Mouse (Mus musculus): Measurements from ENCODE around the gene Anapc16. TPM values are rescaled to one million over a fixed set of nuclear protein-coding genes. Genes with fewer than 3 reads are reported as not detected.
A peak's percentile ranks its signal among the peaks of the same experiment; 100 is the strongest.
"Not testable (repeated sequence)": the region's sequence is repeated elsewhere in the genome, so short reads cannot be mapped to it uniquely, and the experiment has no call there.

Anapc16 gene
- polyA plus RNA-seq, 1 experiment = 33.2 TPM

GRCm38 (mm10) chr10:60003847-60004246 lies 912 bp upstream of the Anapc16 start:
- peak overlapping the region; percentile 71 for H3K4me3 ChIP-seq (ENCODE audit: insufficient read depth, low read length)
- H3K4me1 ChIP-seq (ENCODE audit: control insufficient read depth, insufficient read depth, low read length) = peaks cover 24% of the 10 kb centered on the region
- TF ChIP-seq POLR2A (IDR thresholded peaks at IDR 0.05; ENCODE audit: borderline replicate concordance, low read depth, low read length) (no peak), CTCF (IDR thresholded peaks at IDR 0.05; ENCODE audit: low read depth, low read length) (no peak)
- peak overlapping the region; percentile 74 for H3K27ac ChIP-seq (ENCODE audit: insufficient read depth, low read depth, low read length)

- Histone ChIP-seq H3K4me1 (ENCODE audit: control insufficient read depth, insufficient read depth, low read length) (peaks cover 18% of the 10 kb centered on the region), H3K4me3 (ENCODE audit: insufficient read depth, low read length) (peak overlapping the region; percentile 71), H3K27ac (ENCODE audit: insufficient read depth, low read depth, low read length) (peak overlapping the region; percentile 74)
- TF ChIP-seq CTCF (IDR thresholded peaks at IDR 0.05; ENCODE audit: low read depth, low read length) (no peak), POLR2A (IDR thresholded peaks at IDR 0.05; ENCODE audit: borderline replicate concordance, low read depth, low read length) (no peak)
Measured at GRCm38 (mm10) chr10:60003213-60003752, 348 bp upstream of the Anapc16 start.

- TF ChIP-seq POLR2A (IDR thresholded peaks at IDR 0.05; ENCODE audit: borderline replicate concordance, low read depth, low read length) = no peak
- no peak for TF ChIP-seq CTCF (IDR thresholded peaks at IDR 0.05; ENCODE audit: low read depth, low read length)
Measured at GRCm38 (mm10) chr10:60002203-60002602, 732 bp downstream of the Anapc16 start.

GRCm38 (mm10) chr10:60001663-60002062 lies 1.3 kb downstream of the Anapc16 start:
- not testable (repeated sequence) for H3K27ac ChIP-seq (ENCODE audit: insufficient read depth, low read depth, low read length); H3K4me1 ChIP-seq (ENCODE audit: control insufficient read depth, insufficient read depth, low read length)

More at GRCm38 (mm10) chr10:60002203-60002602, 732 bp downstream of the Anapc16 start:
- H3K4me3 ChIP-seq (ENCODE audit: insufficient read depth, low read length) = peak overlapping the region; percentile 87
- H3K4me1 ChIP-seq (ENCODE audit: control insufficient read depth, insufficient read depth, low read length) = peaks cover 10% of the 10 kb centered on the region
- H3K27ac ChIP-seq (ENCODE audit: insufficient read depth, low read depth, low read length) = peak overlapping the region; percentile 89

GRCm38 (mm10) chr10:59999057-59999456 lies 3.9 kb downstream of the Anapc16 start:
- H3K27ac ChIP-seq (ENCODE audit: insufficient read depth, low read depth, low read length) = no peak overlapping the region
- H3K4me3 ChIP-seq (ENCODE audit: insufficient read depth, low read length) = no peak overlapping the region
- no peak for TF ChIP-seq POLR2A (IDR thresholded peaks at IDR 0.05; ENCODE audit: borderline replicate concordance, low read depth, low read length)
- TF ChIP-seq CTCF (IDR thresholded peaks at IDR 0.05; ENCODE audit: low read depth, low read length) = no peak
- H3K4me1 ChIP-seq (ENCODE audit: control insufficient read depth, insufficient read depth, low read length) = 0 out of 2 replicates have a peak, but pooled peaks cover 5% of the 10 kb centered on the region

More at GRCm38 (mm10) chr10:60001663-60002062, 1.3 kb downstream of the Anapc16 start:
- H3K4me3 ChIP-seq (ENCODE audit: insufficient read depth, low read length) = peak overlapping the region; percentile 87; the same call in 1 of the 2 replicates

- no peak overlapping the region for H3K4me3 ChIP-seq (ENCODE audit: insufficient read depth, low read length)
- no peak overlapping the region for H3K27ac ChIP-seq (ENCODE audit: insufficient read depth, low read depth, low read length)
- TF ChIP-seq POLR2A (IDR thresholded peaks at IDR 0.05; ENCODE audit: borderline replicate concordance, low read depth, low read length) (no peak), CTCF (IDR thresholded peaks at IDR 0.05; ENCODE audit: low read depth, low read length) (no peak)
- 0 out of 2 replicates have a peak, but pooled peaks cover 5% of the 10 kb centered on the region for H3K4me1 ChIP-seq (ENCODE audit: control insufficient read depth, insufficient read depth, low read length)
Measured at GRCm38 (mm10) chr10:59997591-59997990, 5.3 kb downstream of the Anapc16 start.

GRCm38 (mm10) chr10:59995889-59996288 lies 7.0 kb downstream of the Anapc16 start:
- no peak overlapping the region for H3K27ac ChIP-seq (ENCODE audit: insufficient read depth, low read depth, low read length)
- no peak overlapping the region for H3K4me3 ChIP-seq (ENCODE audit: insufficient read depth, low read length)
- TF ChIP-seq POLR2A (IDR thresholded peaks at IDR 0.05; ENCODE audit: borderline replicate concordance, low read depth, low read length) (no peak), CTCF (IDR thresholded peaks at IDR 0.05; ENCODE audit: low read depth, low read length) (no peak)
- 0 out of 2 replicates have a peak, but pooled peaks cover 2% of the 10 kb centered on the region for H3K4me1 ChIP-seq (ENCODE audit: control insufficient read depth, insufficient read depth, low read length)

GRCm38 (mm10) chr10:59993813-59994212 lies 9.1 kb downstream of the Anapc16 start:
- not testable (repeated sequence) for H3K4me3 ChIP-seq (ENCODE audit: insufficient read depth, low read length); H3K4me1 ChIP-seq (ENCODE audit: control insufficient read depth, insufficient read depth, low read length); H3K27ac ChIP-seq (ENCODE audit: insufficient read depth, low read depth, low read length)

- TF ChIP-seq POLR2A (IDR thresholded peaks at IDR 0.05; ENCODE audit: borderline replicate concordance, low read depth, low read length) (no peak), CTCF (IDR thresholded peaks at IDR 0.05; ENCODE audit: low read depth, low read length) (no peak)
- H3K4me3 ChIP-seq (ENCODE audit: insufficient read depth, low read length) = no peak overlapping the region
- H3K27ac ChIP-seq (ENCODE audit: insufficient read depth, low read depth, low read length) = no peak overlapping the region
- H3K4me1 ChIP-seq (ENCODE audit: control insufficient read depth, insufficient read depth, low read length) = no peaks in the 10 kb centered on the region
Measured at GRCm38 (mm10) chr10:59992024-59992423, 10.9 kb downstream of the Anapc16 start.

- Histone ChIP-seq H3K4me1 (ENCODE audit: control insufficient read depth, insufficient read depth, low read length) (no peaks in the 10 kb centered on the region), H3K27ac (ENCODE audit: insufficient read depth, low read depth, low read length) (no peak overlapping the region), H3K4me3 (ENCODE audit: insufficient read depth, low read length) (no peak overlapping the region)
- TF ChIP-seq CTCF (IDR thresholded peaks at IDR 0.05; ENCODE audit: low read depth, low read length) (no peak), POLR2A (IDR thresholded peaks at IDR 0.05; ENCODE audit: borderline replicate concordance, low read depth, low read length) (no peak)
Measured at GRCm38 (mm10) chr10:59991262-59991880, 11.6 kb downstream of the Anapc16 start.

Data from bone marrow macrophage, adult 2 months (primary cell).